9 mouse cellular contexts compared by ENCODE assay signal in genomic region chr5:139075125-139075524, GRCm38 (mm10).
DNase-seq lines count a peak whose midpoint lies in the region; ATAC-seq lines count a peak whose summit lies in the region.
"Had no signal": no experiment of that assay in that cellular context is flagged by ENCODE, and none has a peak within 500 bp of the region (broad histone marks: within the 10 kb centered on the region; RNA-seq: fewer than 3 reads in every experiment).

No protein-coding gene starts in this region.

- no peak overlapping the region for H3K4me3 ChIP-seq in heart, embryonic 12.5 days
- H3K4me3 ChIP-seq in hindbrain, embryonic 16.5 days (ENCODE audit: low read length): no peak overlapping the region
- H3K4me3 ChIP-seq in midbrain, embryonic 13.5 days (replicated peaks): no peak overlapping the region
- H3K4me3 ChIP-seq: liver, embryonic 15.5 days had no signal

- no peak overlapping the region for H3K4me2 ChIP-seq in heart, embryonic 12.5 days
- H3K4me2 ChIP-seq in hindbrain, embryonic 16.5 days (ENCODE audit: low read length): no peak overlapping the region
- no peak overlapping the region for H3K4me2 ChIP-seq in midbrain, embryonic 13.5 days (replicated peaks)
- H3K4me2 ChIP-seq: liver, embryonic 15.5 days had no signal

- WGBS in heart, embryonic 12.5 days: 42% methylated on average over 3 of the region's 3 CpGs
- WGBS in hindbrain, embryonic 16.5 days: 48% methylated on average over 3 of the region's 3 CpGs
- 52% methylated on average over 3 of the region's 3 CpGs for WGBS in midbrain, embryonic 13.5 days

- no peaks in the 10 kb centered on the region for H3K27me3 ChIP-seq in heart, embryonic 12.5 days (replicated peaks)
- no peaks in the 10 kb centered on the region for H3K27me3 ChIP-seq in hindbrain, embryonic 16.5 days (replicated peaks; ENCODE audit: control insufficient read depth, insufficient read depth, low read length)
- H3K27me3 ChIP-seq in midbrain, embryonic 13.5 days: no peaks in the 10 kb centered on the region
- H3K27me3 ChIP-seq: liver, embryonic 15.5 days had no signal

- DNase-seq in heart, adult 18-20 months: peak; percentile 67 to 85
- DNase-seq in adrenal gland, postnatal 36 days: peak; percentile 74 to 80
- peak; percentile 67 to 74 for DNase-seq in left cerebral cortex, postnatal 14 days (ENCODE audit: low spot score in 2 of 2)
- peak; percentile 25 to 55 for DNase-seq in spleen, postnatal 14 days (ENCODE audit: low spot score in 2 of 2)

- H3K36me3 ChIP-seq in heart, embryonic 12.5 days: no peaks in the 10 kb centered on the region
- H3K36me3 ChIP-seq in hindbrain, embryonic 16.5 days (ENCODE audit: control insufficient read depth, insufficient read depth, low read length): no peaks in the 10 kb centered on the region
- H3K36me3 ChIP-seq in midbrain, embryonic 13.5 days: no peaks in the 10 kb centered on the region
- H3K36me3 ChIP-seq: liver, embryonic 15.5 days had no signal

- H3K9me3 ChIP-seq in heart, embryonic 12.5 days (replicated peaks): no peaks in the 10 kb centered on the region
- no peaks in the 10 kb centered on the region for H3K9me3 ChIP-seq in hindbrain, embryonic 16.5 days (ENCODE audit: control insufficient read depth, low read length)
- H3K9me3 ChIP-seq in midbrain, embryonic 13.5 days: no peaks in the 10 kb centered on the region
- H3K9me3 ChIP-seq: liver, embryonic 15.5 days had no signal

- intact Hi-C loops in left cerebral cortex, postnatal 14 days (cut with DNase I): loop anchor here (5.0 kb wide), 1 partner anchor 102 kb away; no protein-coding TSS in a partner anchor

- peaks cover 25% of the 10 kb centered on the region for H3K4me1 ChIP-seq in heart, embryonic 12.5 days (replicated peaks)
- H3K4me1 ChIP-seq in hindbrain, embryonic 16.5 days (ENCODE audit: control insufficient read depth, insufficient read depth, low read depth, low read length): peaks cover 28% of the 10 kb centered on the region
- peaks cover 26% of the 10 kb centered on the region for H3K4me1 ChIP-seq in midbrain, embryonic 13.5 days (replicated peaks)
- H3K4me1 ChIP-seq: liver, embryonic 15.5 days had no signal

- ATAC-seq in heart, embryonic 12.5 days (ENCODE audit: insufficient number of reproducible peaks, low FRiP score): no peak
- peak; percentile 73 for ATAC-seq in erythroblast, adult 5-6 weeks (replicated peaks; ENCODE audit: low FRiP score, poor library complexity, severe bottlenecking)
- 0 out of 2 replicates have a peak, but pooled peaks have one; percentile 5 for ATAC-seq in hindbrain, embryonic 16.5 days
- ATAC-seq in midbrain, embryonic 13.5 days: peak; percentile 64

- no peak overlapping the region for H3K27ac ChIP-seq in heart, embryonic 12.5 days (ENCODE audit: poor library complexity, severe bottlenecking)
- H3K27ac ChIP-seq in hindbrain, embryonic 16.5 days (ENCODE audit: low read depth, low read length): no peak overlapping the region
- no peak overlapping the region for H3K27ac ChIP-seq in midbrain, embryonic 13.5 days
- H3K27ac ChIP-seq: liver, embryonic 15.5 days had no signal

- H3K9ac ChIP-seq in heart, embryonic 12.5 days: no peak overlapping the region
- H3K9ac ChIP-seq in hindbrain, embryonic 16.5 days (ENCODE audit: low read depth, low read length): no peak overlapping the region
- no peak overlapping the region for H3K9ac ChIP-seq in midbrain, embryonic 13.5 days (replicated peaks)
- H3K9ac ChIP-seq: liver, embryonic 15.5 days had no signal
